Mouse (Mus musculus): ENCODE data around the gene Pxylp1. TPM values are rescaled to one million over a fixed set of nuclear protein-coding genes. Genes with fewer than 3 reads are reported as not detected.

Gene Pxylp1
- 7.9 TPM for polyA plus RNA-seq (2014; fragmentation: Illumina TruSeq; extraction: RNeasy Lipid Tissue Mini Kit (QIAGEN cat#74804); ENCODE audit: low read depth, low replicate concordance)

GRCm38 (mm10) chr9:96892546-96892945 lies at the start of gene Pxylp1:
Gene Pxylp1, minus strand, starts transcription at chr9:96892669.

Other genes starting within 250 kb of the Pxylp1 start
- gene Zbtb38, start 139.8 kb downstream of the Pxylp1 start, polyA plus RNA-seq (2014; fragmentation: Illumina TruSeq; extraction: RNeasy Lipid Tissue Mini Kit (QIAGEN cat#74804); ENCODE audit: low read depth, low replicate concordance), result 17.1 TPM
- 6.4 TPM for gene Spsb4, start 126.2 kb upstream of the Pxylp1 start, polyA plus RNA-seq (2014; fragmentation: Illumina TruSeq; extraction: RNeasy Lipid Tissue Mini Kit (QIAGEN cat#74804); ENCODE audit: low read depth, low replicate concordance)
- 41.2 TPM for gene Slc25a36, start 218.5 kb upstream of the Pxylp1 start, polyA plus RNA-seq (2014; fragmentation: Illumina TruSeq; extraction: RNeasy Lipid Tissue Mini Kit (QIAGEN cat#74804); ENCODE audit: low read depth, low replicate concordance)